Mouse (Mus musculus) 416B (cell line): ENCODE results near the gene Slc22a23.
"Not testable (repeated sequence)": the region's sequence is repeated elsewhere in the genome, so short reads cannot be mapped to it uniquely, and the experiment has no call there.

Source experiments
- DNase-seq: peaks from one replicate; pipeline ENCODE4 v3.0.0; 2011; ENCODE audit warnings: low read depth

The Slc22a23 gene

DNA sequence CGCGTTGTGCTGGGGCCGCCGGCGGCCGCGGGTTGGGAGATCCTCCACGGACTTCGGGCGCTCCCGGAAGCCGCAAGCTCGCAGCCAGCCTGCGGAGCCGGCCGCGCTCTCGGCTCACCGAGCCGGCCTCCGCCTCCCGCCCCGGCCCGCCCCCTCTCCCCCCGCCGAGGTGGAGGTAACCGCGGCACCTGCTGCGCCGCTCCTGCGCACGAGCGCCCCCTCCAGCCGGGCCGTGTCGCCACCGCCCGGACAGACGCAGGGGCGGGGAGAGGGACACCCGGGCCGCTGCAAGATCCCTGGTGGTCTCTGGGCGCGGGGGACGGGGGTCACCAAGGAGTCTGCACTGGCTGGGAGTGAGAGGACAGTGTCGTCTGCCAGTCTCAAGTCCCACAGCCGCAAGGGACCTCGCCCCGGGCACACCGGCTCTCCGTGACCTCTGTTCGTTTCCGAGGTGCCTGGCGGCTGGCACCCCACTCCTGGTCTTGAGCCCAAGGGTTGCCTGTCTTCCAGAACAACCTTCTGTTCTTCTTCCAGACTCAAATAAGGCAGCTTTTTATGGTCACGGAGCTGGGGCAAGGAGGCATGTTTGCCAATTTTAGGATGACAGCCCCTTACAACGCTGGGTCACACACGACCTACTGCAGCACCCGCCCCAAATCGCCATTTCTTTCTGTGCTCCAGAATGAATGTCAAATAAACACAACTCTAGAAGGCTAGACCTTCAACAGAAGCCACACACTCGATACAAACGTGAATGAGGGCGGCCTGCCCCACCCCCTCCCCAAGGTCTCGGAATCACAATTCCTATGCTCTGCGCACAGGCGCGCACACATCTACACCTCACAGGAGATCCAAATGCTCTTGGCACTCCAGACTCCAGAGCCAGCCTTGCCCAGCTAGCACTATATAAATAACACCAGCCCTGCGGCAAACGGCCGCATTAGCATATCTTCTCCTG lies at the start of gene Slc22a23:
Gene Slc22a23 (minus strand): TSS at position 55 of the 958 bp plus-strand sequence.
- DNase-seq, result peak; percentile 69

DNA sequence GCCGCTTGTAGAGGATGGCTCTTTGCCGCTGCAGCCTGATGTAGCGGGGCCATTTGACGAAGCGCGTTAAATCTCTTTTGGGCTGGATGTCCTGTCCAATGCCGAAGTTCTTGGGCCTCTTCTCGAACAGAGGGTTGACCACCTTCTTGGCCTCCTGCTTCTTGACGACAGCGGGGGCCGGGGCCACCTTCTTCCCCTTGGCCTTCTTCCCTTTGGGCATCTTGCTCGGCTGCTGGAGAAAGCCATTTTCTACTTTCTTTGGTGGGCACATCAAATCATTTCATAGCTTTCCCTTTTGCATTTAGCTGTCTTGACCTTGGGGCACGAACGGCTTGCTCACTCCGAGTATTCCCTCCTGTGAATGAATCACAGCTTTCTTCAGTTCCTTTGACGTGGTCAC lies 49.3 kb upstream of the Slc22a23 start:
- not testable (repeated sequence) for DNase-seq

DNA sequence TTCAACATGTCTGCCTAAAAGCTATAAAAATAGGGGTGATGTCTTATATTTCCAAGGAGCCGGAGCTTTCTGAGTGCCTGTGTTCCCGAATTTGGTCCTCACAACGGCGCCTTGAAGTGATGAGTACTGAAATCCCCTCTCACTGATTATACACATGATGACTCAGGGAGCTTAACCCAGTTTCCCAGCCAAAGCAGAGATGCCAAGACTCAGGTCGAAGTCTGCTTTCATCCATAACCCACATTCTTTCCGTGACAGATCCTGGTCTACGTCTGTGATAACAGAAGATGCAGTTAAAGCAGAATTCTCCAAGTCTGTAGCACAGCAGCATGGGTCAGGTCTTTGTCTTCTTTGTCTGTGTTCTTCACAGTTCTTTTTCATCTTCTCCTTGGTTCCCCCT lies 47.4 kb upstream of the Slc22a23 start:
- no peak for DNase-seq

DNA sequence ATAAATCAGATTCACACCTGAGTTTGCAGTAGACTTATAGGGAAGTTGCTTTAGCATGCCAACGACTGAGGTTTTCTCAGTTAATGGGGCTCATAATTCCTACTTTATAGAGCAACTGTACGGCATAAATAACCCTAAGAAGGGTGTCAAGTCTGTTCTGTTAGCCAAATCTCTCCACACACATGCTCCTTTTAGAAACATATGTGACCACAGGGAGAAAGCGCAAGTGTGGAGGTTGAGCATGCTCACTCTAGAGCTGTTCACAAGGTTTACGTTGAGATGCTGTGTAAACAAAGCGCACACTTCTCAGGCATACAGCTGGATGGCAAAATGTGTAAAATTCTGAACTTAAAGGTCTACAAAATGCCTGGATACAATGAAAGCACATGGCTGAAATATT lies 43.2 kb upstream of the Slc22a23 start:
- DNase-seq, result no peak

DNA sequence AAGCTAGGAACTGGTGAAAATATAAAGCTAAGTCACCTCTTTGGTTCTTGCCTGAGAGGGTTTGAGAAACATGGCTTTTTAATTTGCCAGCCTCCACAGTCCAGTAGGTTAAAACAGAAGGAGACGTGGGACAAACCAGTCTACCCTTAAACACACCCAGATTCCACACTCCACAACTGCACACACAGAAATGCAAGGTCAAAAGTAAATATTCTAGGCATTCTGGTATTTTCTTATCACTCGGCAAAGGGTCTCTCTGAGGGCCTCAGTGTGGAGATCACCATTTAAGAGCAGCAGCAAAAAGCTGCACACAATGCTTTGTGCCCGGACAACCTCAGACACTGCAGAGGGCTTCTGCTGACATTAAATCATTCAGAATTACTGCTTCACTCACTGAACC lies 38.4 kb upstream of the Slc22a23 start:
- no peak for DNase-seq

DNA sequence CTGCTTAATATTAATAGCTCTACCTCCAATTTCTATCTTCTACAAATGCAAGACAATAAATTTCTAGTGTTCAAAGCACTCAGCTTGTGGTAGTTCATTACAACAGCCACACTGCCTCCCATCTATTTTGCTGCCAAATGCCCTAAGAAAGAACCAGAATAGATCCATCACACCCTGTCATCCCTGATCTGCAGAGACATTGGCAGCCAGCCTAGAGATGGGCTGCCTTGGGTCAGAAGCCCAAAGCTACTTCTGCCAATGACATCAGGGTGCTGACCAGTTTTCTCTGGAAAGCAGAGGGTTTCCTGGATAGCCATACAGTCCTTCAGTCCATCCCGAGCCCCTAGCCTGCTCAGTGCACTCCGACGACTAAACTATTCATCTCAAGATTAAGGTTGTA lies 33.9 kb upstream of the Slc22a23 start:
- DNase-seq, result no peak

DNA sequence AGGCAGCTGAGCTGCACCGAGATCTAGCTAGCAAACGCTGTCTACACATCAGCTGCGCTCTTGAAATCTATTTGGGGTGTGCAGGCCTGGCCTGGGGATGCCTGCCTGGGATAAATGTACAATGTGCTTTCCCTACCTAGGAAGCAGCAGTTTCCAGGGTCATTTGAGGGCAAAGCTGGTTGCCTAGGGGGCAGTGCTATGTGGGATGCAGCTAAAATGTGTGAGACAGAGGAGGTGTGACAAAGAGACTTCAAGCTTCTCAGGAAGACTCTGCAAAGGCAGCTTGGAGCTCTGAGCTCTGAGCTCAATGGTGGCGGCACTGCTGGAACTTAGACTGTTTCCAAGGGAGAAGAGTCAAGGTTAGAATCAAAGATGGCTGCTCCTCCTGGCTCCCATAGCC lies 30.2 kb upstream of the Slc22a23 start:
- no peak for DNase-seq

DNA sequence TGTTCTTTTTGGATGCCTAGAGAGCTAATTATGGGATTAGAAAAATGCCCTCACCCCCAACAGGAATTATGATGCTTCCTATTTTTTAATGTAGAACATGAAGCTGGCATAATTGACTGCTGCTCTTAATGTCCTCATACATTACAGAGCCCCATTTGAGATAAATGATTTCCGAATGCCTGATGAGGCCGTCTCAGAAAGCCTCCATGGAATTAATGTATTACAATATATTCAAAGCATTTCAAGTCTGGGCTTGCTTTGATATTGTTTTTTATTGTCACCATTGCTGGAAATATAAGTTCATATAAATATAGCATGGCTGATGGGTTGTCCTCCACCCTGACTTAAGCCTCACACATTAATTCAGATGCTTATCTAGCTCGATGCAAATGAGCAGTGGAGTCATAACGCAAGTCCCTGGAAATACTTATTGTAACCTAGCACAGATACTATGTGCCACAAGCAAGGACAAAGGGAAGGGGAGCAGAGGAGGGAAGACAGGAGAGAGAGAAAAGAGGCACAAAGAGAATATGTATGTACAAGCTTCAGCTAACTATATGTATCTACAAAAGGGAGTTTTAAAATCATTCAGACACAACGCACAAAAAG lies 28.0 kb upstream of the Slc22a23 start:
- no peak for DNase-seq

DNA sequence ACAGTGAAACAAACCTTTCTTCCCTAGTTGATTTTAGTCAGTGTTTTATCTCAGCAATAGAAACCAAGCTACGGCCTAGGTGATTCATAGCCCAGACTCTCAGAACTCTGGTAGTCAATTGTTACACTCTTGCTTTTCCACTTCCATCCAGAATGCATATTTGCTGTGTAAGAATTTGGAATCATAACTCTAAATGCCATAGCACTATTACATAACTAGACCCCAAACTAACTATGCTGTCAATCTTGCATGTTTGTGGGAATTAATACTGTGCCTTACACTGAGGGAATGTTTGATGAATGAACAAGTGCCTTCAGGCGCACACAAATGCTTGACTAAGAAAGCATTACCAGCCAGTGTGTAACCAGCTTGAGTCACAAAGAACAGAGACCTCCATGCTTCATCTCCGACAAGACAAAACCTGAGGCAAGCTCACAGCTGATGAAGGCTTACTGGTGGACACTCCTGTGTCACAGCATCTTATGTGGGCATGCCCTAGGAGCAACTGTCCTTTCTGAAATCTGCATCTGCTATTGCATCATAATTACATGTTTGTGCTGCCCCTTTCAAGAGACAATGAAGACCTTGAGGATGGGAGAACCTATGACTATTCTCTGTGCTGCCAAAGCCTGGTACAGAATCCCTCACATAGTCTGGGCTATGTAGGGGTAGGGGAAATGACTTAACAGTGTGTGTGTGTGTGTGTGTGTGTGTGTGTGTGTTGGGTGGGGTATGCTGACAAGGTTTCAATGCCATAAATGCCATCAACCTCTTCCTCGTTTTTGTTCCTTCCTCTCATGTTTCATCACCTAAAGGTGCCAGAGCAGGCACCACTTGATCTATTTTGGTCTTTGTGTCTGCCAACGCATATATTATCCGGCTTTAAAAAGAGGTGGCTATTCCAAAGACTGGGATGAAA lies 27.2 kb upstream of the Slc22a23 start:
- DNase-seq, result peak; percentile 2

DNA sequence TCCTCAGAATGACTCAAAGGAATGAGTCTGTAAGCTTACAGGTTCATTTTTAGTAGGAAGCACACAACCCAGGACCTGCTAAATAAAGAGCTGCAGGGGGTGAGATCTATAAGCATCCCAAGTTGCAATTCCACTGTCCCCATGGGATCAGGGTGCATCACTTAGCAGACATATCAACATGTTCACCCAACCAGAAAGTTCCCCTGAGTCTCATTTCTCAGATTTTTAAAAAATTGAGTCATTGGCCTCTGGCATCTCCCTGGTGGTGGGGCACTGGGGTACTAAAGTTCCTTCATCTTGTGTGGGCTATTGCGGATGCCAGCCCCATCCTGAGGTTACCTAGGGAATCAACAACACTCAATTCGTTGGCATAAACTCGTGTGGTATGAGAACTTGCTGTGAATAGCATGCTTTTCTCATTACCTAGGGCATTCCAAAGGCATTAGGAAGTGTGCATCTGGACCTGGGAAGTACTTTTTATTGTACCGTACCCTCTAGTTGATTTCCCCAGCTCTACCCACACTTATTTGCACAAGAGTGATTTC lies 25.4 kb upstream of the Slc22a23 start:
- no peak for DNase-seq

DNA sequence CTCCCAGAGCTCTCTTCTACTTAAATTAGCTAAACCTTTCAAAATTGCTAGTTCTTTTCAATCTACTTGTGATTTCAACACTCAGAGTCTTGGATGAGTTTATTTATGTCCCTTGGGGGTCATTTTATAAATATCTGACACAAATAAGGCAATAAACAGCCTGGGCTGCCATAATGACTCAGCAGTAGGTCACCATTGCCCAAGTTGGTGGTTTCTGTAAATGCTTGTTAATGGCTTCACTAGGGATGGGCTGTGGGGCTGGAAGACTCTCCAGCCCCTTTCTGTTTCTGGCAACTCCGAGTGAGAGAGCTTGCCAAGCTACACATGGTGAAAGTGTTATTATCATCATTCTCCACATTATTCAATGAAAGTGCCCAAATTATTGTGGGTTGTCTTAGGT lies 20.2 kb upstream of the Slc22a23 start:
- DNase-seq, result peak; percentile 53

DNA sequence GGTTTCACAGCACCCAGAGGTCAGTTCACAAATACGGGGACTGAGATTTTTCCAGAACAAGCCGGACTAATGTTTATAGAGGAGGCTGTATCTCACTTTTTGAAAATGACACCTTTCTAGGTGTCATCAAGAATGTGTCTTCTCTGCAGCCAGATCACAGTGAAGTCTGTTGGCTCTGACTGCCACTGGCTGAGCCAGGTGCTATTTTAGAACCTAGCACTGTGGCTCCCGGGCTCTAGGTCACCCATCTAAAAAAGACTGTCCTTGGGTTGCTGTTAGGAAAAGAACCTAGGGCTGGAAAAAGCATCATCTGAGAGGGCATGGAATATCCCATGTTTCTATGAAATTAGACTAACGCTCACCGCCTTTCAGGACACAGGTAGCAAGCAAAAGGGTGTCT lies 10.7 kb upstream of the Slc22a23 start:
- no peak for DNase-seq

DNA sequence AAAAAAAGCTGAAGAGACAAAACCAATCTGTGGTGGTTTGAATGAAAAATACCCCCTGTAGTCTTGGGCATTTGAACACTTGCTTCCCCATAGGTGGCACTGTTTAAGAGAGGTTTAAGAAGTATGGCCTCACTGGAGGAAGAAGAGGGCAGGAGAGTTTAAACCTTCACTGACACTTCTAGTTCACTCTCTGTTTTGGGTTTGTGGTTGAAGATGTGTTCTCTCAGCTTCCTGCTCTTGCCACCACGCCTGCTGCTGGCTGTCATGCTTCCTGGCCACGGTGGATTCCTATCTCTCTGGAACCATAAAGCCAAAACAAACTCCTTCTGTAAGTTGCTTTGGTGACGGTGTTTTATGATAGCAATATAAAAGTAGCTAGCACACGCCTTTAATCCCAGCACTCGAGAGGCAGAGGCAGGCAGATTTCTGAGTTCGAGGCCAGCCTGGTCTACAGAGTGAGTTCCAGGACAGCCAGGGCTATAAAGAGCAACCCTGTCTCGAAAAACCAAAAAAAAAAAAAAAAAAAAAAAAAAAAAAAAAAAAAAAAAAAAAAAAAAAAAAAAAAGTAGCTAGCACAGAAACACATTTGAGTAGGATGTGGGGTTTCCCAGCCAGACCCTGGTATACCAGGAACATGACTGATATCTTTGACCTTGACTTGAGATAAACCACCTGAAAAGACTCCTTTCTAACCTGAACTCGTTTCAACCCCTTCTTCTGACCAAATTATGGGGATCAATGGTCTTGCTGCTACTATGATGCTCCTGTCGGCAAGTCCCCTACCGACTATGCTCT lies 10.0 kb upstream of the Slc22a23 start:
- peak; percentile 82 for DNase-seq

DNA sequence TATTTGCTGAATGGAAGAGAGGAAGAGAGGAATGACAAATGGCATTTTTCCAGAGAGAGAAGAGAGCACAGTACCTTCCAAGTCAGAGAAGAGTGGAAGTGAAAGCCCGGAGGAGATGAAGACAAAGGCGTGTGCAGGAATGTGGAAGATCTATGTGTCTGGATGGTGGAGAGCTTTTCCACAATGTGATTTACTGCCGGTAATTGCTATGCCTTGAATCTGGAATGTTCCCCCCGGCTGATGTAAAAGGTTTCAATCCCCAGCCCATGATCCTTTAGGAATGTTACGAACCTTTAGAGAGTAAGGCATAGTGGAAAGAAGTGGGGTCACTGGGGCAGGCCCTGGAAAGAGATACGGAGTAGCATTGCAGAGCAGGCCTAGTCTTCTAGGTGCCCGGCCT lies 8.3 kb upstream of the Slc22a23 start:
- DNase-seq, result no peak

DNA sequence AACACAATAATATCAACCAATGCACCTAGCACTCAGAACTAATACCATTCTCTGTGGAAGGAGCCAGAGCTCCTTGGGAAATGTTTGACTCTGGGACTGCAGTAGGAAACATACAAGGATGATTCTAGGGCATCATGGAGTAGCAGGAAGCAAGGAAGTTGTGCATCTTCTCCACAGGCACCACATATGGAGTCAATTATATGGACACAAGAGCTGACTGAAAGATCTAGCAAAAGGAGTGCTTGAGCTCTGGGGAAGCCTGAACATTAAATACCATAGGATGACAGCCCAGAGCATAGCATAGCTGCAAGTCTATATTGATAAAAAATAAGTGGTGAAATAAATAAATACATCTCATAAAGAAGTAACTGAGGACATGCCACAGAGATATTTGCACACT lies 6.5 kb upstream of the Slc22a23 start:
- no peak for DNase-seq

DNA sequence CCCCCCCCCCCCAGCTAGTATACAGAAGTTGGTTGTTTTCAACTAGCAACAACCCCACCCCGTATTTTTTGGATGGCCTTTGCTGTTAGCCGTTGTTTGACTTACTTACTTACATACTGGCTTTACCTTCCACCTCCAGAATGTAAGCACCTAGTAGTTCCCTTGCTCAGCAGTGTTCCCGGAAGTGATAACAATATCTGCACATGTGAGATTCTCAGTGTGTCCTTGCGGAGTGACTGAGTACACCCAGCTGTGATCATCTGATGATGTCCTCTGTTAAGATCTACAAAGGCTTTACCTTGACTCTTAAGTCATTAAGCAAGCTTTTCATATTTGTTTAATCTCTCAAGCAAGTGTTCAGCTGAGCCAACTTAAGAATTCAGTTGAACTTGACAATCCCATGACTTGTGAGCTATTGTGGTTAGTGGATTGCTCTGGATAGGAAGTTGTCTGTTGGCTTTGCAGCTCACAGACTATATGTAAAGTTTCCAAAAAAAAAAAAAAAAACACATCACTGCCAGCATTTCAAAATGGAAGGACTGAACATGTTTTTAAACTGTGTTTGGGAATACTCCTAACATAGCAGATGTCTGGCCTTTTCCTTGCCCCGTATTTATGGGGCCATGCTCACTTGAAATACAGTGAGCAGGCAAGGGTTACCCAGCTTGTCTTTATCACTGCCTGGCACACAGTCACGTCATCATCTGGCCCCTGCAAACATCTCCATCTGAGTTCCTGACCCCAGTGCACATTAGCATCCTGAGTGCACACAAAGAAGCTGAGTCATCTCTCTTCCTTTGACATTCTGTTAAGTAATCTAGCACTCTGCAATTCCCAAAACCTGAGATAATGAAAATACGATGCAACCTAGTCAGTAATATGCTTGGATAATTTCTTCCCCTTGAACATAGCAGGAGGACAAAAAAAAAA lies 3.2 kb upstream of the Slc22a23 start:
- peak; percentile 89 for DNase-seq

DNA sequence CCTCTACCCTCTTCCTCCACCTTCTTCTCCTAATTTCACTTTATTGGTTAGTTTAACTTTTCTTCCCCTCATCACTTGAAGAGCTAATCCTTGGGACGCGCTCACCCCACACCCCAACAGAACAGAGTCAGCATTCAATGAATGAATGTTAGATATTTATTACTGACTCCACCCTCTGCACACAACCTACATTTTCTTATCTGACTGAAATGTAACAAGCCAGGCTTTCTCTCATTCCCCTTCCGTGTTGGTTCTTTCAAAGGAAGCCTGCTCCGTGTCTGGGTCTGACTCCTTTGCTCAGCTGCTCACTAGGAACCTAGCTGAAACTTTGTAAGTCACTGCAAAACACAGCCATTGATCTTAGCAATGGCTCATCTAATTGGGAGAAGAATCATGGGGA lies 1.8 kb upstream of the Slc22a23 start:
- no peak for DNase-seq

DNA sequence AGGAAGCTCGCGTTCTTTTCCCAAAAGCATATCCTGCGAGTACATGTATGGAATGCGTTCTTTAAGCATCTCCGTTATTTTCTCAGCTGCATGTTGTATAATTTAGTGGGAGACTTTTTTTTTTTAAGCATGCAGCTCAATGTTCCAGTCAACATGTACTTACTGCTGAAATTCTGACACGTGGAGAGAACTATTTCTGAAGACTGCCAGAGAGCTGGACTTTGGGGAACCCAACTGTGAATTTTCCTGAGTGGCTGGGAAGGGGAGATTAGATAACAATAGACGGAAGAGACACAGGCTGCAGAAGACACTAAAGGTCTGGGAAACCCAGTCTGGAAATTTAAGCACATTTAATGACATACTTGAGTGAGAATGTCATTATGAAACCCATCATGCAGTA lies 1.3 kb upstream of the Slc22a23 start:
- DNase-seq, result no peak

DNA sequence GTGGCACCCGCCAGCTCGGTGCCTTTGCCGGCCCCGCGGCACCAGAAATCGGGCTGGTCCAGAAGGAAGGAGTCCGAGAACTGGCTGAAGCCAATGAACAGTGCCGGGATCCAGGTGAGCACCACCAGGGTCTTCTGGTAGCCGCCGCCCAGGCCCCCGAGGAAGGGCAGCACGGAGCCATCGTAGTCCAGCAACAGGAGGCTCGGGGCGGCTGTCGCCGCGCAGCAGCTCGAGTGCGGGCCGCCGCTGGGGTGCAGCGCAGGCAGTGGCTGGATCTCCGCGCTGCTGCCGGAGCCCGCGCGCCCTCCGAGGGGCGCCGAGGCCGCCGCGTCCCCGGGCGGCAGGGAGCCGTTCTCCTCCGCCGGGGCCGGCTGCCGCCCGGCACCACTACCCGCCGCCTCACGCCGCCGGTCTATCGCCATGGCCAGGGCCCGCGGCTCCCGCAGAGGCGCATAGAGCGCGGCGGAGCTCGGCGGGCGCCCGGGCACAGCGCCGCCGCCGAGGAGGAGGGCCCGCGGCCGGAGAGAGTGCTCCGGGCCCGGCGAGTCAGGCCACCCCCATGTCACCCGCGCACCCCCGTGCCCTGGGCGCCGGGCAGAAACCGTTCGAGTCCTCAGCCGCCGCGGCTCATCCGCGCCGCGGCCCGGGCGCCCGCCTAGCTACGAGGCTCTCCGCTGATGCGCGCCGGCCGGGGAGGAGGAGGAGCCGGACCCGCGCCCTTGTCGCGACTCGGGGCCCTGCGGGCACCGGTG lies 430 bp downstream of the Slc22a23 start:
- no peak for DNase-seq
